Mouse (Mus musculus) c-Kit-positive CD71-positive TER-119-negative erythroid progenitor cells, embryonic 14.5 days (primary cell): ENCODE results near the gene Ppp1r1b.
A peak's percentile ranks its signal among the peaks of the same experiment; 100 is the strongest.

Source experiments
- DNase-seq: peaks from one replicate; pipeline ENCODE4 v3.0.0-alpha.2; 2013; ENCODE audit warnings: low read depth

The Ppp1r1b gene

GRCm38 (mm10) chr11:98348083-98348961, at the start of gene Ppp1r1b:
Gene Ppp1r1b (plus strand): TSS chr11:98348404.
- DNase-seq = no peak

DNA sequence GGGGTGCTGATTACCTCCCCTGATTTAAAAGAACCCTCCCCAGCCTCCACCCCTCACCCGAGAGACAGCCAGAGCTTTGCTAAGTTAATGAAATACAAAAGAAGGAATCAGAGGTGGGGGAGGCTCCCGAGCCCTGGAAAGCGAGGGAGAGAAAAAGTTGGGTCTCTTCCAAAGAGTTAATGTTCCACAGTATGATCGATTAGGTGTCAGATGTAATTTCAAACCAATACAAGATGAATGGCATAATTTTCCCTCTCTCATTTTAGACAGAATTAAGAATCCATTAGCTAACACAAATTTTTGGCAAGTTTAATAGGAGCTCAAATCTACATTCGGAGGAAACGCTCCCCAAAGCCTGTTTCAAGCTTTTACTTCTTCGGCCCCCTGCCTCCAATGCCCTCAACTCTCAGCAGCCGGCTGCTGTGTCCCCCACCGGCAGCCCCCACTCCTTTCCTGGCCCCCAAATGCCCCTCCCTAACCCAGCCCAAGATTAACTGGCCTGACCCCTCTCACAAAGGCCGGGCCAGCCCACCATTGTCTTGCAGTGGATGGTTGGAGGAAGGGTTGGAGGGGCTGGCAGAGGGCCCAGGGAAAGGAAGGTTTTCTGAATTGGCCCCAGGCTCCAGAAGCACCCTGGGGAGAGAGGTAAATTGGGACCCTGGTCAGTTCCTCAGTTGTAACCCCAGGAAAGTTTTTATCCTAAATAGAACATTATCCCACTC, 49.6 kb upstream of the Ppp1r1b start:
- no peak for DNase-seq

DNA sequence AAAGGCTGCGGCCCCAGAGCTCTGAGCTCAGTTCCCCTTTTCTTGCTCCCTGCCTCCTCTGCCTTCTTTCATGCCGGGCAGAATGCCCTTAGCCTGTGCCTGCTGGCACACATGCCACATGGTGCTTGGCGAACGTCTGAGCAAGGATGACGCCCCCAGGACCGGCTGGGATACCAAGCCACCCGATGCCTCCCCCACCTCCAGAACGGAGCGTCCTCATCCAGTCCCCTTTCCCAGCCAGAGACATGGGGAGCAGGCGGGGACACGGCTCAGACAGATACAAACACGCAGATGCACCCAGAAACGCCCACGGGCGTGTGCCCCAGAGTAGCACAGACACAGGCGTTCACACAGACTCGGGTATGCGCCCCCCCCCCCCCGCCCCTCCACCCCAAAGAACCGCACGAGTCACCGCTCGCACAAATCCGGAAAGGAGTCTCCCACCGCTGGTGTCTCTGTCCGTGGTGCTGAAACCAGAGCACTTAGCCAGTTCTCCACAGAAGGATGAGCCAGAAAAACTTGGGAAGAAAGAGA, 34.3 kb upstream of the Ppp1r1b start:
- peak; percentile 54 for DNase-seq

DNA sequence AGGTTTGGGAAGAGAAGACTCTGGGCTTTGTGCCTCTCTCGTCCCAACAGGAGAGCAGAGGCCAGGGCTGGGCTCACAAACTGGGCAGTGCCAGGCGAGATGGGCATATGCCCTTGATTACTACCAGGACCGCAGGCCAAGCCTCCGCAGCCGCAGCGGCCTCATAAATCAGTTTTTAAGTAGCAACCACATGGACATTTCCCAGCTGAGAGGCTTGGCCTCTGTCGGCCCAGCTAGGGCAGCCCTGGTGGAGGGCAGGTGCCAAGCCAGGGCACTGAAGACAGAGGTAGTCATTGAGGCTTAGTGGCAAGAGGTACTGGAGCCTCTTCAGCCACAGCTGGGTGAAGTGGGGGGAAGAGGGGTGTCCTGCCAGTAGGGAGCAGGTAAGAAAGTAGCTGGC, 30.7 kb upstream of the Ppp1r1b start:
- DNase-seq = no peak

DNA sequence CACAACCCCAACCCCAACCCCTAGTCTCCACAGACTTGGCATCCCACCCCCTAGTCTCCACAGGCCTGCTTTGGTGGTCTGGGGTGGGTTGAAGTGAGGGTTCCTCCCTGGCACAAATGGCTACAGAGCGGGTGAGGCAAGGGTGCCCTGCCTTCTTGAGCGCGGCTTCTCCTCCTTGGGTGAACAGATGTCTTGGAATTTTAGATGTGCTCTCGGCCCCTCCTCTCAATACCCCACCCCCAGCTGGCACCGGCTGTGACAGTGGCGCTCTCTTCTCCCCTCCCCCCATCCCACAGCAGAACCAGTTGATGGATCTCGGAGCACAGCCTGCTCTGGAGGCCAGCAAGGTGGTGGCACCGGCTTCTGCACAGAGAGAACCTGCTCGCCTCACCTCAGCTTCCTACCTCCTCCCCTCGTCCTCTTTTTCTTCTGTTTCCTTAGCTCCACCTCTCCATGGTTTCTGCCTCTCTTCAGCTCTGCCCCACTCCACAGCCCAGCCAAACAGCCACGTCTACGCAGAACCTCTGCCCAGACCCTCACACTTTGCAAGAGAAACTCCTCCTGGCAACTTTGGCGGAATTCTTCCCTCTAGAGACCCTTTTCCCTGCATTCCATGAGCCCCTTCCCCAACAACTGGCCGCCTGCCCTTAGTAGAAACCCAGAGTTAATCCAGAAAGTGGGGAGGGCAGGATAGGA, 29.6 kb upstream of the Ppp1r1b start:
- no peak for DNase-seq

- DNase-seq = no peak
Observed at GRCm38 (mm10) chr11:98319120-98319519, 29.1 kb upstream of the Ppp1r1b start.

DNA sequence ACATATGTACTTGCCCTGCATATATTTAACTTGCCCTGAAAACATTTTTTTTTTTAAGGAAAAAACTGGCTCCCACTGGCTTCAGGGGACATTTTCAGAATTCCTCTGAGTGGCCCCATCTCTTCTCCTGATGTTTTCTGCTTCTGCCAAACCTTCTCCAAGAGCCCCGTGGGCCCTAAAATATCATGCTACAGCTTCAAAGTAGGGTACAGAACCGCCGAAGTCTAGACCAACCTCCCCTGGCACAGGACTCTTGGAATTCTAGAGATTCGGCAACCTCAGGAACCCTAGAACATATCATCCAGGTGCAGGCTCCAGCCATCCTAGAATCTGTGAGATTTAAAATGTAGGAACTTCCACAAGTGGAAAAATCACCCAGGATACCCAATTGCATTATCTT, 28.7 kb upstream of the Ppp1r1b start:
- no peak for DNase-seq

- no peak for DNase-seq
Observed at GRCm38 (mm10) chr11:98319944-98320343, 28.3 kb upstream of the Ppp1r1b start.

DNA sequence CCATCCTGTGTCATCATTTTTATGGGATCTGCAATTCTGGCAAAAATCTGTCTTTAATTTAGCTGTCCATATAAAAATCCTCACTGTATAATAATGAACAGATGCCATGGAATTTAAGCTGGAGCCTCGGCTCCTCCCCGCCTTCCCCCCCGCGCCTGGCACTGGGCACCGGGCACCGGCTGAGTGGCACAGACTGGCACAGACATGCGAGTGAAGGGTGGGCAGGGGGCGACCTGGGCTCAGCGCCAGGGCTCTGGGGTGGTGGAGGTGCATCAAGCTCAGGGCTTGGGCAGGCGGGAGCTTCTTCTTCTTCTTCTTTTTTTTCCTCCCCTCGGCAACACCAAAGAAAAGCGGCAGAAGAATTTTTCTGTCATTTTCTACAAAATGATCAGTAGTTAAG, 27.8 kb upstream of the Ppp1r1b start:
- no peak for DNase-seq

- DNase-seq = no peak
Observed at GRCm38 (mm10) chr11:98320806-98321676, 27.2 kb upstream of the Ppp1r1b start.

DNA sequence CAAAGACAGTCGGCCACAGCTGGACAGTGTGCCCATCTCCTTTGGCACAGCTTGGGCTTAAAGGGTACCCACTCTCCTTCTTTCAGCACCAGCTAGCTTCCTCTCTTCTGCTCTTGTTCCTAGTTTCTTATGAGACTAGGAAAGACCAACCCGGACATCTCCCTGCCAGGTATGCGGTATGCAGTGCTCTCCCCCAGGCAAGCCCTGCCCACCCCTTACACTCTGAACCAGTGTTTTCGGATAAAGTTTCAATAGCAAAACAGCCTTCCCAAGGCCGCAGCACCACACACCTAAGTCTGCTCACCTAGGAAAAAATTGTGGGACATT, 26.6 kb upstream of the Ppp1r1b start:
- DNase-seq = no peak

GRCm38 (mm10) chr11:98322159-98322558, 26.0 kb upstream of the Ppp1r1b start:
- DNase-seq = no peak

- no peak for DNase-seq
Observed at GRCm38 (mm10) chr11:98323136-98323866, 24.9 kb upstream of the Ppp1r1b start.

DNA sequence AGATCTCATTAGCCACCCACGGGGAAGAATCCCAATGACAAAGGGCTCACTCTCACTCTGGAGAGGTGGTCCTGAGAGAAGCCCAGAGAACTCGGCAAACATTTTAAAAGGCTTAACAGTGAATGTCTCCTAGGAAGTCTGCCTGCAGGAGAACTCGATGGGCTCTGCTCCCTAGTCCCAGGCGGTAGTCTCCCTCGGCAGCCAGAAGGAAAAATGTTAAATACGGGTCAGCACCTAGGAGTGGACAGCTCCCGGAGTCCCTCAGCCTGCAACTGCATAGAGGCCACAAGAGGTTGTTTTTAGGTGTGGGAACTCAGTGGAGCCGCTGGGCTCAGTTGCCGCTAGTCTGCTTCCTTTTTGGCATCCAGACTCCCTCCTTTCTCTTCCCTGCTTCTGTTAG, 24.3 kb upstream of the Ppp1r1b start:
- no peak for DNase-seq

- DNase-seq = no peak
Observed at GRCm38 (mm10) chr11:98325191-98325820, 22.9 kb upstream of the Ppp1r1b start.

DNA sequence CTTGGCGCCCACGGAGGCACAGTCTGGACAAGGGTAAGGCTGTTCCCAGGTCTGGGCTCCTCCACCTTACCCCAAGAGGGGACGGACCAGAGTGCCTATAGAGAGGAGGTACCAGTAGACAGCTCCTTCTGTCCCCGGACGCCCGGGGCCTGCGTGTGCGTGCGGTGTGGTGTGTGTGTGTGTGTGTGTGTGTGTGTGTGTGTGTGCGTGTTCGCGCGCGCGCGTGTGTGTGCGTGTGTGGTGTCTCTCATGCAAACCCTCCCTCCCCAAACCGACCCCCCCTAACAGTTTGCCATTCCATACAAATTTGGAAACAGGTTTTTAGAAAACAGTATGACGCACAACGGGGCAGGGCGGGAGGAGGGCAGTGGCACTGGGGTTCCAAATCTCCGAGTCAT, 22.4 kb upstream of the Ppp1r1b start:
- DNase-seq = no peak

DNA sequence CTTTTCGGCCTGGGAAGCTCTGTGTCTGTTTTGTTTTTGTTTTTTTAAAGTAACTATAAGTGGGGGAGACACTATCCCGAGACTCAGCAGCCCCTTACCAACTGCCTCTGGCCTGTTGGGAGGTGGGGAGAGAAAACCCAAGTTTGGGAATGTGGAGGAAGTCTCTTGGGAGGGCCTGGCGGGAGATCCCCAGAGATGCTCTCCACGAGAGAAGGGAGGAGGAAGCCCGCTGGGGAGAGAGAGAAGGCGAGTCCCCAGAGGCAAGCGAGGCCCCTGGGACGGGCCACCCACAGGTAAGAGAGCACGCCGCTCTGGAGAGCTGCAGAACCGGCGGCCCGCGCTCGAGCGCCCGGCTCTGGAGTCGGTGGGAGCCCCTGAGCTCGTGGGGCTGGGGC, 21.5 kb upstream of the Ppp1r1b start:
- no peak for DNase-seq

DNA sequence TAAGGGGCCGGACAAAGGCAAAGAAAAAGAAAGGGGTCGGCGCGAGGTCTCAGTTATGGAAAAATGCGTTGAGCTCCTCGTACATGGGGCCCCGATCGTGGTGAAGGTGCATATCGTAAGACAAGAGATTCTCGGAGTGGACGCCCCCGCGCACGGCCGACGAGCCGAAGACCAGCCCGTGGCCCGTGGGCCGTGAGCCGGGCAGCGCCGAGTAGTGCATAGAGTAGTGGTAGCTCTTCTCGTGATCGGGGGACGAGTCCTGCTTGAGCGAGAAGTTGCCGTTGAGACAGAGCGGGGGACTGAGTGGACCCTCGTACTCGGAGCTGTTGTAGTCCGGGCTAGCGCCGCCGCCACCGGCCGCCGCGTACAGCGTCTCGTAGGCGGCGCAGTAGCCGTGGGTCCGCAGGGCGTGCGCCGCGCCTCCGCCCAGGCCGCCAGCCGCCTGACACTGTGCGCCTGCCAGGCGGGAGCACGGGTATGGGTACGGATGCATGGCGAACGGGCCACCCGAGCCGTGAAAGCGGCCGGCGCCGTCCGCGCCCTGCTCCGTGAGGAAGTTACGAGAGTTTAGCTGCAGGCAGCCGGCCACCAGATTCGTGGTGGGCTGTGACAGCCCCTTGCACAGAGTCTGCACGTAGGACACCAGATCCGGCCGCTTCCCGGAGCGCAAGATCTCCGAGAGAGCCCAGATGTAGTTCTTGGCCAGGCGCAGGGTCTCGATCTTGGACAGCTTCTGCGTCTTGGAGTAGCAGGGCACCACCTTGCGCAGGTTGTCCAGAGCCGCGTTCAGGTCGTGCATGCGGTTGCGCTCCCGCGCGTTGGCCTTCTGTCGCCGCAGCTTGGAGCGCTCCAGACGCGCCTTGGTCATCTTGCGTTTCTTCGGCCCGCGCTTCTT, 20.8 kb upstream of the Ppp1r1b start:
- no peak for DNase-seq

DNA sequence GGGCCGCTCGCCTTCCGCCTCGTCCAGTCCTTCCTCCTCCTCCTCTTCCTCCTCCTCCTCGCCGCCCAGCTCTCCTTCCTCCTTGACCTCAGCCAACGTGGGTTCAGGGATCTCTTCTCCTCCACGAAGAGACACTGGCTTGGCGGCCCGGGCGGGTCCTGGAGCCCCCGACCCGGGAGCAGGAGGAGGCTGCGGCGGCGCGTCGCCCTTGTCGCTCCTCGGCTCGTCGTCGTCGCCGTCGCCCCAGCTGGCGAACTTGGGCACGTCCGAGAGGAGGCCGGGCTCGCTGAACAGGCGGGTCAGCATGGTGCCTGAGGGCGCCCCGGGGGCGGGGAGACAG, 20.2 kb upstream of the Ppp1r1b start:
- DNase-seq = no peak
